Mouse (Mus musculus) erythroblast, embryonic 14.5 days (primary cell): ENCODE data around the gene Fat3. TPM values are rescaled to one million over a fixed set of nuclear protein-coding genes. Genes with fewer than 3 reads are reported as not detected.

Source experiments
- H3K27me3 ChIP-seq: 2 replicates; pipeline ENCODE4 v1.6.1; 2012; ENCODE audit warnings: inconsistent platforms; ENCODE audit not compliant: control insufficient read depth
- H3K36me3 ChIP-seq: 2 replicates; pipeline ENCODE4 v1.6.1; 2012; ENCODE audit warnings: mild to moderate bottlenecking, inconsistent platforms; ENCODE audit not compliant: control insufficient read depth
- H3K4me1 ChIP-seq: 2 replicates; pipeline ENCODE4 v1.6.1; 2012; ENCODE audit warnings: inconsistent platforms; ENCODE audit not compliant: control insufficient read depth
- H3K4me3 ChIP-seq: replicated peaks from 2 replicates; pipeline ENCODE3; 2012; ENCODE audit warnings: moderate library complexity, mild to moderate bottlenecking, inconsistent platforms
- H3K9me3 ChIP-seq: 2 replicates; pipeline ENCODE4 v1.6.1; 2012; ENCODE audit warnings: low read length, inconsistent platforms, mixed read lengths; ENCODE audit not compliant: control insufficient read depth
- GATA1 ChIP-seq: IDR thresholded peaks from 2 replicates; pipeline ENCODE4 v1.6.1; 2012; ENCODE audit warnings: low read length, inconsistent platforms, mixed read lengths
- TAL1 ChIP-seq: IDR thresholded peaks from 3 replicates; pipeline ENCODE4 v1.6.1; 2012; ENCODE audit warnings: low read length, inconsistent platforms, mixed read lengths
- polyA plus RNA-seq: library from polyadenylated mRNA; stranded (reverse); fragments of >175 nt; gene quantifications from 2 replicates; pipeline ENCODE4 v1.2.3, GENCODE M21; 2012

Fat3 gene
- polyA plus RNA-seq, 1 experiment: 0.03 TPM

DNA sequence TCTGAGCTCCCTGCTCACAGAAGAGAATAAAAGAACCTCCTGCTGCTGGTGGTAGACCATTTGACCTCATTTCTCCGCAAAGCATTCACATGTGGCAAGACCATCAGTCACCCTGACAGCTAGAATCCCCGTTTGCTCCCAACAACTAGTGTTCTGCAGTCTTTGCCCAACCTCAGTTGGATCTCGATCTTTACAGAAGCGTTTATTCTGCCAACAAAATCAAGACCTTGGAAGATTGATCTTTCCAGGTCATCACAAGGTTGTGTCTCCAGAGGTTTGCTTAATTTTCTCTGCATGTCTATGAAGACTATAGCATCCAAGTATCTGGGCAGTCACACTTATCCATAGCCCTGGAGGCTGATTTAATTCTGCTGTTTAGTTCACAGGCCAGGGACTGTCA lies 111.9 kb downstream of the Fat3 start:
- Histone ChIP-seq H3K9me3 (no peaks in the 10 kb centered on the region), H3K27me3 (no peaks in the 10 kb centered on the region), H3K4me1 (no peaks in the 10 kb centered on the region), H3K4me3 (no peak overlapping the region), H3K36me3 (no peaks in the 10 kb centered on the region)
- no peak for TF ChIP-seq GATA1
- no peak for TF ChIP-seq TAL1

DNA sequence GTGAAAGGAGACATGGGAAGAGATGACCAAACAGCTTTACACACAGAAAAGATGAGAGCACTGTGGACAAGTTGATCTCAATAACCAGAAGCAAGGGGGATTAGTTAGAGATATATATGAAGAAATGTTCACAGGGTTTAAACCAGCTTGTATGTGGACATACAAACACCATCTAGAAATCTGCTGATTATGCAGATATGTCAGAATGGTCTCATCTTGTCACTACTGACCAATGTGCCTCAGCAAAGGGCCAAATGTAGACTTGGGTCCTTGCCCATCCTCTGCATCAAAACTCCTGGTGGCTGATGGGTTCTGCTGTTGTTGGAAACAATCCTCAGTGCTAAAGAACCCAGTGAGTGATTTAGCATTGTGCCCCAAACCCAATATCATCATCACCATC lies 113.6 kb downstream of the Fat3 start:
- no peaks in the 10 kb centered on the region for H3K9me3 ChIP-seq
- TF ChIP-seq TAL1 (no peak), GATA1 (no peak)
- no peaks in the 10 kb centered on the region for H3K27me3 ChIP-seq

DNA sequence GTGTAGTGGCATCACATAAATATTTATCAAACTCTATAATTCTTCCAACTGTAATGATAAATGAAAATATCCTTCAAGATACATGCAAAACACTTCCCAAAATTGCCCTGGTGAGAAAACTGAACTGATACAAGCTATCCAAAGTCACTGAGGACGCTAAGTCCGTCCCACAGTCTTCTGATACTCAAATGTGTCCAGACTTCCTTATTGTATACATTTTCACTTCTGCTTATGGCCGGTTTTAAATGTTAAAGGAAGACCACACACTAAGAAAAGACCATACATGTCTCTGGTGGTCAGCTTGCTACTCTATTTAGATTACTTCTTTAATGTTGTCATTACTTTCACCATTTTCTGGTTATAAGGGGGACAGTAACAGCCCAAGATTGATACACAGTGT lies 137.4 kb downstream of the Fat3 start:
- Histone ChIP-seq H3K4me3 (no peak overlapping the region), H3K27me3 (no peaks in the 10 kb centered on the region), H3K36me3 (no peaks in the 10 kb centered on the region), H3K9me3 (no peaks in the 10 kb centered on the region), H3K4me1 (no peaks in the 10 kb centered on the region)
- TF ChIP-seq GATA1 (no peak), TAL1 (no peak)

More for the DNA sequence above, 113.6 kb downstream of the Fat3 start:
- Histone ChIP-seq H3K36me3 (no peaks in the 10 kb centered on the region), H3K4me1 (no peaks in the 10 kb centered on the region), H3K4me3 (no peak overlapping the region)

DNA sequence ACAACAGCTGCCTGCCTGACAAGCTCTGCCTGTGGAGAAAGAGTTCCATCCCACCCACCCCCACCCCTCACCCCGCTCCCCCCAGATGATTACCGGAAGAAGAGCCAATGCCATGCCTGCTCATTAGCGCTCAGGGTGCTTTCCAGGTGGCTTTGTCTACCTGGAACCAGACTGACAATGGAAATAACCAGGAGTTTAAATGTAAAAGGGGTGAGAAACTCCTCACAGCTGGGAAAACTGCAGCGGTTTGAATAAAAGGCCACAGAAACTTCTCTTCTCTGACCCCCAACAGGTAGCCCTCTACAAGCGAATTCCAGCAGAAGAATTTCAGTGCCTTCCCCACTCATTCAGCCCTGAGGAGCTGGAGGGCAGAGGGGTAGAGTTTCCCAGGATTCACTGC lies 139.3 kb downstream of the Fat3 start:
- H3K4me1 ChIP-seq: no peaks in the 10 kb centered on the region
- H3K27me3 ChIP-seq: no peaks in the 10 kb centered on the region
- TF ChIP-seq TAL1: no peak
- TF ChIP-seq GATA1: no peak
- H3K9me3 ChIP-seq: no peaks in the 10 kb centered on the region
- H3K36me3 ChIP-seq: no peaks in the 10 kb centered on the region
- H3K4me3 ChIP-seq: no peak overlapping the region

DNA sequence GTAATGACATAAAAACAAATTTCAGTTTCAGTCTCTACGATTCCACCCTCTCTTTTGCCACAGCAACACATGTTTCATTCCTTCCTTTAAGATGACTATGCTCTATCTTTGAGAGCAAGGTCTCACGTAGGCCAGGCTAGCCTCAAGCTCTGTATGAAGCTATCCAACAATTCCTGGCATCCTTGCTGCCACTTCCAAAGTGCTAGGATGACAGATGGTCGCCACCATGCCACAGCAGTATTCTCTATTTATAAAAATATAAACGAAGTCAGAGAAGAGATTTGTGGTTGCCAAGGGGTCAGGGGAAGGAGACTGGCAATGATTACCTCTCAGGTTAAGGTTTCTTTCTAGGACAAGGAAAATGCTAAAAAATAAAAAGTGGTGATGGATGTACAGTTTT lies 144.4 kb downstream of the Fat3 start:
- Histone ChIP-seq H3K27me3 (no peaks in the 10 kb centered on the region), H3K4me1 (no peaks in the 10 kb centered on the region), H3K36me3 (no peaks in the 10 kb centered on the region), H3K4me3 (no peak overlapping the region), H3K9me3 (no peaks in the 10 kb centered on the region)
- TF ChIP-seq GATA1 (no peak), TAL1 (no peak)

DNA sequence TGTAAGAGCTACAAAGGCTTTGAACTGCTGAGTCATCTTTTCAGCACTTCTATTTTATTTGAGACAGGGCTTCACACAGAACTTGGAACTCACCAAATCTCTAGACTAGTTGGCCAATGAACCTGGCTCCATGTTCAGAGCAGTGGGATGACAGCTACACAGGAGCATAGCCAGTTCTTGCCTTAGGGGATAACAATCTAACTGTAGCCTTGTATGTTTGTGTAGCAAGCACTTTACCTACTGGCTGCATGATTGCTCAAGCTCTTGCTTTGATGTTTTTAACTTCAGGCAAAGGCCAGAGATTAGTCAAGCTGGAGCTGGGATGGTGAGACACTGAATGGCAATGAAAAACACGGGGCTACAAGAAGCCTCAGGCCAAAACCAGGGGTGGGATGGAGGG lies 146.2 kb downstream of the Fat3 start:
- H3K4me3 ChIP-seq: no peak overlapping the region
- H3K4me1 ChIP-seq: no peaks in the 10 kb centered on the region
- H3K9me3 ChIP-seq: no peaks in the 10 kb centered on the region
- no peaks in the 10 kb centered on the region for H3K36me3 ChIP-seq
- no peaks in the 10 kb centered on the region for H3K27me3 ChIP-seq
- TF ChIP-seq GATA1: no peak
- TF ChIP-seq TAL1: no peak

DNA sequence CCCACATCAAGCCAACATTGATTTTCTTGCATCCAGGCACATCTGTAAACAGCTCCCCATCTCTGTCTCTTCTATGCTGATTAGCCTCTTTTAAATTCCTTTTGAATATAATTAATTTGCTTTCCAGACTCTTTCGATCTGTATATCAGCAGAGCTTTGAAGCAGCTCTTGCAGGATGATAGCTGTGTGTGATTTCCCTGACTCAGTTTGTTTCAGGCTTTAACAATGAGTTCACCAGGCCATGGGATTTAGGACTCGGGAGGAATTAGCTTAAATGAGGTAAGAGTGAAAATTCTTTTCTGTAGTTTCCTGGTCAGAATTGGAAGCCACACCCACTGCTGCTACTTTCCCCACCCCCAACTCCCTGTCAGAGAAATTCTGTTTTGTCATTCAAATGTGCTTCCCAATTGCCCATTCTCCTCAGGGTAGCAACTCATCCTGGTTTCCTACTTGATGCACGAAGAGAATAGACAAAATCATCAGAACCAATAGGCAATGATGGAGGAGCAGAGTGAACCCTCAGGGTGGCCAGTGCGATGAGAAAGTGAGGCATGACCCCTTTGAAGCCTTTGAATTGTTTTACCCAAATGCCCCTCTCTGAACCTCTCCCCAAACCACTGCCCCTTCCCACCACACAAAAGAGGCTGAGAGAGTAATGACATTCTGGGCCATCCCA lies 147.9 kb downstream of the Fat3 start:
- Histone ChIP-seq H3K27me3 (no peaks in the 10 kb centered on the region), H3K4me3 (no peak overlapping the region), H3K4me1 (no peaks in the 10 kb centered on the region), H3K36me3 (no peaks in the 10 kb centered on the region), H3K9me3 (no peaks in the 10 kb centered on the region)
- TF ChIP-seq TAL1 (no peak), GATA1 (no peak)

DNA sequence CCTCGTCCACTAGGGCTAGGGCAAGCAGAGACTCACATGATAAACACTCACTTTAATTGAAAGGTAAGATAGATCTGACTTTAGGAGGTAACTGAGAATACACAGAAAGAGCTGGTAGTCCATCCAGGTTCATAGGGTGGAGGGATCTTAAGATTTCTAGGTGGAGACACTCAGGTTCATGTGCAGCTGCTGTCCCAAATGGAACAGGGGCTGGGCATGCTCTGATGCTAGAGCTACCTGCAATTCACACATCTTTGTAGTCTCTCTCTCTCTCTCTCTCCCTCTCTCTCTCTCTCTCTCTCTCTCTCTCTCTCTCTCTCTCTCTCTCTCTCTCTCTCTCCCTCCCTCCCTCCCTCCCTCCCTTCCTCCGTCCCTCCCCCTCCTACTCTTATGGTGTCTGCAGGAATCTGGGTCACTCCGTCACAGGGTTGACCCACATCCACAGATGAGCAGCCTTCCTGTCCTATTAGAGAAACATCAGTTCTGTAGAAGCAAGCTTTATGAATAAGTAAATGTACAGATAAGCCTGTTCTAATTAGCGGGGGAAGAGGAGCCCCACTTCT lies 148.5 kb downstream of the Fat3 start:
- Histone ChIP-seq H3K4me1 (no peaks in the 10 kb centered on the region), H3K36me3 (no peaks in the 10 kb centered on the region), H3K9me3 (no peaks in the 10 kb centered on the region), H3K4me3 (no peak overlapping the region), H3K27me3 (no peaks in the 10 kb centered on the region)
- no peak for TF ChIP-seq GATA1
- no peak for TF ChIP-seq TAL1

DNA sequence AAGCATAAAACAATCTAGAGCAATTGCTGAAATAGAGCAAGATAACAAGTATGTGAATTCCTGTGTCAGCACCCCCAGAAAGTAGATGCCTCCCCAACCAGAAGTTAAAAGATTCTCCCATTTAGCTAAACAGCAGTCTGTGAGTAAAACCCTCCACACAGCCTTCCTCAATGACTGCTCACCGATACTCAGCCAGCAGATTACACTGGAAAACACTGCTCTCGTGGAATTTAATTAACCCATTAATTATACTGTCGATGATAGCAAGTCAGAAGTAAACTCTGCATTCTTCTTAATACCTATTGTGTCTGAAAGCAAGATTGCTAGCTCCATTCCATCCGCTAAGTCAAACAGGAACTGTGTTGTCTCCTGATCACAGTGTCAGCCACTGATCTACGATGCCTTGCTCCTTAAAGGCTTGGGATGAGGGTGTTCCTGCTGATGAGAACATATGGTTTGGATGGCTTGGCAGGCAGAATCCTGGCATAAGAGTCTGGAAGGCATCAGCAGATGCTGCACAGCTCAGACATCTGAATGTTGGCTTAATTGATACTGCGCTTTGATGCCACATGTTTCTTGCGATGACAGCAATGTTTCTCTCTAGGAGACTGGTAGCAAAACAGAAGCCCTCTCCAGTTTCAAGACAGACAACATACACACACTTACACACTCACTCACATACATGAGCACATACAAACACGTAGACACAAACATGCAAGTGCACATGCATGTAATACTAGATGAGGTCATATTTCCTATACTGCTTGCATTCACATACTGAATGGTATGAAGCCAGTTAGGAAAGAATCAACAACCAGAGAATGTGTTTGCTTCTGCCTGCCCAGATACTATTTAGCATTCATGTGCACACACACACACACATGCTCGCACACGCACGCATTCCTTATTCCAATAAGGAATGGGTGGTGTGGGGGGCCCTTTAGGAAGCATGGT lies 155.9 kb downstream of the Fat3 start:
- Histone ChIP-seq H3K9me3 (no peaks in the 10 kb centered on the region), H3K27me3 (no peaks in the 10 kb centered on the region), H3K4me1 (no peaks in the 10 kb centered on the region), H3K4me3 (no peak overlapping the region), H3K36me3 (no peaks in the 10 kb centered on the region)
- TF ChIP-seq TAL1 (no peak), GATA1 (no peak)
